Mouse (Mus musculus) thymus, postnatal 36 days (tissue): Measurements from ENCODE around the gene Crnn.

Source experiments
- DNase-seq, 2 experiments: peaks; one replicate each; pipeline ENCODE4 v3.0.0; 2022; ENCODE audit warnings: mixed read lengths in 2 of 2

The Crnn gene

GRCm38 (mm10) chr3:93144510-93145051 is at the start of gene Crnn:
Gene Crnn (plus strand): TSS chr3:93144787.
- no peak for DNase-seq

GRCm38 (mm10) chr3:93096447-93096846 is 48.1 kb upstream of the Crnn start:
- DNase-seq = no peak

- DNase-seq = no peak
These were observed 32.9 kb upstream of the Crnn start for GRCm38 (mm10) chr3:93111668-93112067.

GRCm38 (mm10) chr3:93114481-93114880 is 30.1 kb upstream of the Crnn start:
- DNase-seq = no peak

GRCm38 (mm10) chr3:93119101-93119500 is 25.5 kb upstream of the Crnn start:
- DNase-seq = no peak

- no peak for DNase-seq
These were observed 16.5 kb upstream of the Crnn start for GRCm38 (mm10) chr3:93128052-93128451.

- no peak for DNase-seq
These were observed 15.5 kb upstream of the Crnn start for GRCm38 (mm10) chr3:93129076-93129475.

GRCm38 (mm10) chr3:93130460-93130859 is 14.1 kb upstream of the Crnn start:
- DNase-seq = no peak

GRCm38 (mm10) chr3:93162502-93162901 is 17.9 kb downstream of the Crnn start:
- DNase-seq = no peak

- no peak for DNase-seq
These were observed 18.5 kb downstream of the Crnn start for GRCm38 (mm10) chr3:93162996-93163592.

GRCm38 (mm10) chr3:93180856-93181255 is 36.3 kb downstream of the Crnn start:
- DNase-seq = no peak

GRCm38 (mm10) chr3:93196978-93197377 is 52.4 kb downstream of the Crnn start, which contains the start of gene Flg2:
Gene Flg2 (plus strand): TSS chr3:93197278.
- DNase-seq = no peak
